Mouse (Mus musculus): Measurements from ENCODE around the gene Pigr. TPM values are rescaled to one million over a fixed set of nuclear protein-coding genes. Genes with fewer than 3 reads are reported as not detected.

The Pigr gene
- polyA plus RNA-seq, 1 experiment from 2014 or later, result not detected

DNA sequence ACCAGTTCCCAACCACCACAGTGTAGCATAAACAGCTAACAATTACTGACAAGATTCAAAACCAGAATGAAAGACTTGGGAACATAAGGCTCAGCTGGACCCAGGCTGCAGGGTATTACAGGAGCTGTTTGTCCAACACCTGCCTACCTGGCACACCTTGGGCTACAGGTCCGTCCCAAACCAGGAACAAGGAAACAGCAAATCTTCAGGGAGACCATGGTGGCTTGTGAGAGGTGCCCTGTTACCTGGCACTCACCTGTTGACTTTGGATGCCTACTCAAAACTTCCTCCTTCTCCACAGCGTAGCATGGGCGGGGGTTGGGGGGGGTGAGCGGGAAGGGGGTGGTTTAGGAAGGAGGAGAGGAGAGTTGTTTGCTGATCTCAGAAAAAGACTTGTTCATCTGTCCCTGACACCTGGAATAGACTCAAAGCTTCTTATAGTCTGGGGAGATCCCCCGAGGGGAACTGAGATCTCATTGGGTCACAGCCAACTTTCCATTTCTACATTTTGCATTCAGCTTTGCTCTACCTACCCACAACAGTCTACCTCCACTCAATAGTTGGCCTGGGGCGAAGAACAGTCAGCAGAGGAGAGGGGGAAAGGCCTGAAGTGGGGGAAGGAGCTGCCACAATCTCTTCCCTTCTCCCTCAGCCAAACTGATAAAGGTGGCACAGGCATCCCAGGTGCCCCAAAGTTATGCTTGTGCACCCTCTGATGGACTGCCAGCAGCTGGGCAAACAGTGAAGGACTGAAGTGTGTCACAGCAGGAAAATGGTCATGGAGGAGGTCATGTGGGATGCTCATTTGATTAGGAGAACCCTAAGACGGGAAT, 6.0 kb upstream of the Pigr start:
- 86% methylated on average over 7 of the region's 7 CpGs for WGBS
- DNase-seq (ENCODE audit: low spot score), result no peak
- H3K4me2 ChIP-seq (ENCODE audit: low read length), result no peak overlapping the region
- no peak overlapping the region for H3K27ac ChIP-seq (ENCODE audit: low read depth, low read length)
- no peaks in the 10 kb centered on the region for H3K36me3 ChIP-seq (ENCODE audit: control insufficient read depth, insufficient read depth, low read length)
- H3K4me3 ChIP-seq (ENCODE audit: low read depth, low read length), result no peak overlapping the region
- no peaks in the 10 kb centered on the region for H3K4me1 ChIP-seq (ENCODE audit: control insufficient read depth, insufficient read depth, low read length)
- no peaks in the 10 kb centered on the region for H3K27me3 ChIP-seq (replicated peaks; ENCODE audit: control insufficient read depth, insufficient read depth, low read length)
- no peak for ATAC-seq
- H3K9ac ChIP-seq (ENCODE audit: low read length), result no peak overlapping the region
- H3K9me3 ChIP-seq (replicated peaks; ENCODE audit: control insufficient read depth, low read length), result no peaks in the 10 kb centered on the region

DNA sequence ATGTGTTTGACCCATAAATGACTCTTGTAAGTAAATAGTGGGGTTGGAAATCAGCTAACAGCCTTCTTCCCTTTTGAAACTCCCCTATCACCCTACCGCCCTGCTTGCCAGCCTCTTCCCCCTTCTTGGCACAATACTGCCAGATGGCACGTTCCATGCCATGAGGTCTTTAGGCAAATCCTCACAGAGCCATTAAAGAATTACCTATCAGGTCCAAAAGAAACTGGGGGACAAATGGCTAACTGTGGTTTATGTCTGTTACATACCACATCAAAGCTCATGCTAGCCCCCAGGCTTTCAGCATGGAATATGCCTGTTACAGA, 5.4 kb upstream of the Pigr start:
- no peak for ATAC-seq
- Histone ChIP-seq H3K4me1 (ENCODE audit: control insufficient read depth, insufficient read depth, low read length) (no peaks in the 10 kb centered on the region), H3K4me2 (ENCODE audit: low read length) (no peak overlapping the region), H3K36me3 (ENCODE audit: control insufficient read depth, insufficient read depth, low read length) (no peaks in the 10 kb centered on the region), H3K9me3 (replicated peaks; ENCODE audit: control insufficient read depth, low read length) (no peaks in the 10 kb centered on the region), H3K4me3 (ENCODE audit: low read depth, low read length) (no peak overlapping the region), H3K9ac (ENCODE audit: low read length) (no peak overlapping the region), H3K27me3 (replicated peaks; ENCODE audit: control insufficient read depth, insufficient read depth, low read length) (no peaks in the 10 kb centered on the region), H3K27ac (ENCODE audit: low read depth, low read length) (no peak overlapping the region)
- WGBS, result 92% methylated on average over 2 of the region's 2 CpGs
- no peak for DNase-seq (ENCODE audit: low spot score)

DNA sequence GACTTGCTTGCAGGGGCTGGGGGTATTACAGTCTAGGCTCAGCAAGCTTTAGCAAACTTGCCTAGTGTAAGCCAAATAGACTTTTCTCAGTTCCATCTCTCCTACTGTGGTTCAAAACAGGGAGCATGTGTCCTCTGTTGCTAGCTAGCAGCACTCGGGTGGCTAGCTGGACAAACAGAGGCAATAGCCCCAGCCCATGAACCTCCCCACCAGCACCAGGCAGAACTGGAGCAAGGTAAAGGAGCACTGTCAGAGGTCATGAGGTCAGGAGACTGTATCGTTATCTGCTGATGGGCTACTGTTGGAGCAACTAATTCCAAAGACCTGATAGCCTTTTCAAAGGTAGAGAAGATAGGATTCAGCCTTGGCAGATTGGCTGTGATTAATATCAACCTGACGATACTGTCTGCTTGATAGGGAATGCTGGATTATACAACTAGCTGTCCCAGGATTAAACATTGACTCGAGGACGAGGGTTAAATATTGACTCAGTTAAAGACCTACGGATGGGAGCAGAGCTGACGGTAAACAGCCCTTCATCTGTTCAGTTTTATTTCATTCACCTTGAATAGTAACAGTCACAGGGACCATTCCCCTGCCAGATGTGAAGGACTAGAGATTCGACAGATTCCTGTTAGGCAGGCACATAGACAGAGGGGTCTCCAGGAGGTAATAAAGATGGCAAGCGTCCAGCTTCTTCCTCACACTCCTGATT, 4.4 kb upstream of the Pigr start:
- Histone ChIP-seq H3K27me3 (replicated peaks; ENCODE audit: control insufficient read depth, insufficient read depth, low read length) (no peaks in the 10 kb centered on the region), H3K4me3 (ENCODE audit: low read depth, low read length) (no peak overlapping the region), H3K9ac (ENCODE audit: low read length) (no peak overlapping the region), H3K4me1 (ENCODE audit: control insufficient read depth, insufficient read depth, low read length) (no peaks in the 10 kb centered on the region), H3K27ac (ENCODE audit: low read depth, low read length) (no peak overlapping the region), H3K36me3 (ENCODE audit: control insufficient read depth, insufficient read depth, low read length) (no peaks in the 10 kb centered on the region), H3K9me3 (replicated peaks; ENCODE audit: control insufficient read depth, low read length) (no peaks in the 10 kb centered on the region), H3K4me2 (ENCODE audit: low read length) (no peak overlapping the region)
- 87% methylated on average over 9 of the region's 9 CpGs for WGBS
- DNase-seq (ENCODE audit: low spot score) (no peak), ATAC-seq (no peak)

DNA sequence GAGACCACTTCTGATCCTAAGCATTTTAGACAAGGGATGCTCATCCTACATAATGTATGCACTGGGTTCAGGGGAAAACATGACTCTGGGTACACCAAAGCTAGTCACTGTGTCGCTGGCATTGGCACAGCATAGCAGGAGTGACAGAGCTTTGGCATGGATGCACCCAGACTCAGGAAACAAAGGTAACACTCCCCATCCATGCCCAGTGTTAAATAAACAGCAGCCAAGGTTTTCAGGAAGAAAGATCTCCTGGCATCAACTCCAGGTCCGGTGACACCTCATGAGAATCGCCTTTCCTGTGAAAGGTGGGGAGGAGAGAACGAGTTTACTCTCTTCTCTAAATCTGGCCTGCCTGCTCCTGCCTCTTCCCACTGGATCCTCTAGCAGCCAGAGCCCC, 2.2 kb downstream of the Pigr start:
- WGBS, result 79% methylated on average over 4 of the region's 4 CpGs
- no peak overlapping the region for H3K27ac ChIP-seq (ENCODE audit: low read depth, low read length)
- H3K36me3 ChIP-seq (ENCODE audit: control insufficient read depth, insufficient read depth, low read length), result no peaks in the 10 kb centered on the region
- ATAC-seq (no peak), DNase-seq (ENCODE audit: low spot score) (no peak)
- H3K27me3 ChIP-seq (replicated peaks; ENCODE audit: control insufficient read depth, insufficient read depth, low read length), result no peaks in the 10 kb centered on the region
- H3K9ac ChIP-seq (ENCODE audit: low read length), result no peak overlapping the region
- H3K9me3 ChIP-seq (replicated peaks; ENCODE audit: control insufficient read depth, low read length), result no peaks in the 10 kb centered on the region
- no peak overlapping the region for H3K4me3 ChIP-seq (ENCODE audit: low read depth, low read length)
- H3K4me1 ChIP-seq (ENCODE audit: control insufficient read depth, insufficient read depth, low read length), result no peaks in the 10 kb centered on the region
- no peak overlapping the region for H3K4me2 ChIP-seq (ENCODE audit: low read length)

DNA sequence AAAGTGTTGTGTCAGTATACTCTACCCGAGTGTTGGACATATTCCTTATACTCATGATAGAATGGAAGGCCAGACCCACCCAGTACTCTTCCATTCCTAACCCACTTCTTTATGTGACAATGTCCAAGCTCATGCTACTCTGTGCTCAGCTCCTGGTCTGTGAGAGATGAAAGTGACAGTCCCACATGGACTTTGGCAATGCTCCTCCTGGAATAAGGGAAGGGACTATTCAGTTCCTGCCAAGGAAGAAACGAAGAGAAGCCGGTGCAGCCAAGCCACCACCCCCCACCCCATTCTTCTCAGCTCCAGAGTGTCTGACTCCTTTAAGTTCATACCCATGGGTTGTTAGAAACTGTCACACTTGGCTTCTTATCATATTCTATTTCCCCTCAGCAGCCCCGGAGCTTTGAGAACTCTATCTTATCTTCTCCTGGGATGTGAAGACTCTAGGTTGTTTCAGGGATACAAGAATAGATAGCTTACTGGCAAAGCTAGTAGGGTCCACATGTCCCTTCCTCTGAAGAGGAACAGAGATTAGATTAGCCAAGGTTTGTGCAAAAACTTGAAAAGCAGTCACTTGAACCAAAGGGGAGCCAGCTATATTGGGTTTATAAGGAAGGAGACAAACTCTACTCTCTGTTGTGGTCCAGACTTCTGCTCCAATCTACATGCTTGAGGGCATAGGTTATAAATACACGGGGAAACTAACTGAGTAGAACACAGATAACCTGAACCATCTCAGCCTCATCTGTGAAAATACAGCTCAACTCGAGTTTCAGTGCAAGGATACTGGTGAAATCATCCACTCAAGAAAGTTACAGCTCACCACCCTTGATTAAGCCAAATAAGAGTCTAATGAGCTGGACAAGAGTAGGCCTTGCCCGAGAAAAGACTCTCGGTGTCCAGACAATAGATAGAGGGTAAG, 3.7 kb downstream of the Pigr start:
- Histone ChIP-seq H3K4me3 (ENCODE audit: low read depth, low read length) (no peak overlapping the region), H3K36me3 (ENCODE audit: control insufficient read depth, insufficient read depth, low read length) (no peaks in the 10 kb centered on the region), H3K27ac (ENCODE audit: low read depth, low read length) (no peak overlapping the region), H3K9ac (ENCODE audit: low read length) (no peak overlapping the region), H3K27me3 (replicated peaks; ENCODE audit: control insufficient read depth, insufficient read depth, low read length) (no peaks in the 10 kb centered on the region), H3K4me1 (ENCODE audit: control insufficient read depth, insufficient read depth, low read length) (no peaks in the 10 kb centered on the region), H3K4me2 (ENCODE audit: low read length) (no peak overlapping the region), H3K9me3 (replicated peaks; ENCODE audit: control insufficient read depth, low read length) (no peaks in the 10 kb centered on the region)
- 82% methylated on average over 8 of the region's 8 CpGs for WGBS
- DNase-seq (ENCODE audit: low spot score), result no peak
- no peak for ATAC-seq

DNA sequence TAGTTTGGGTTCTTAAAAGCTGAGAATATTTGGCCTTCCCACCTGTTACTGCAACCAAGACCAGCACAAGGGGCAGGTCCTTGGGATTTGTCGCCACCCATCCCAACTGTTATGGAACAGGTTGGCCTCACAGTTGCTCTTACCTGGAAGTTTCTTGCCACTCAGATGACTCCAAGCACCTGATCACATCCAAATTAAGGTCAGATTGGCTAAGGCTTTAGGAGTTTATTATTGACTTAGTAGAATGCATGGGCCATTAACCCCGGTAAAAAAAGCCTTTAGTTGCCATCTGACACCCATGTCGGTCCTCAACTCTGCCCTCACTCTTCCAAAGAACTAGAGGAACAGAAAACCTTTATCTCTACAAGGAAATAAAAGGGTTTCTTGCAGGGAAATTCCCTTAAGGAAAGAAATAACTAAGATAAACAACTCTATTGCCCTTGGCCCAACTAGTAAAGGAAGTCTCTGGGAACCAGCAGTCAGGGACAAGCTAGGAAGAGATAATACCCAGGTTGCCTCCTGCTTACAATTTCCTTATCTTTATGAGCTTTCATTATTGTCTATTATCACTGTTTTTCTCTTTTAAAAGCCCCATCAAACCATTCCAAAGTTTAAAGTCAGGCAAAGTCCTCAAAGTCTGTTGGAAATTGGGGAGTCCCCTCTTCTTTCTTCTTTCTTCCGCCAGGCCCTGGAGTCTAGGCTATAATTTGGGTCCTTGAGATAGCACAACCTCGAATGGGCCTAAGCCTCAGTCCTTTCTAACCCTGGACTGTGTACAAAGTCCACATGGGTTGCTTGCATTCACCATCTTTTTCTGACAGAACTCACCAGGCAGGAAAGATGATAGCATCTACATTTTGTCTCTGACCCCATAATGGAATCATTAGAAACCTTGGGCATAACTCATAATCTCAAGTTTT, 6.0 kb downstream of the Pigr start:
- Histone ChIP-seq H3K27ac (ENCODE audit: low read depth, low read length) (no peak overlapping the region), H3K9ac (ENCODE audit: low read length) (no peak overlapping the region), H3K9me3 (replicated peaks; ENCODE audit: control insufficient read depth, low read length) (no peaks in the 10 kb centered on the region), H3K27me3 (replicated peaks; ENCODE audit: control insufficient read depth, insufficient read depth, low read length) (no peaks in the 10 kb centered on the region), H3K36me3 (ENCODE audit: control insufficient read depth, insufficient read depth, low read length) (no peaks in the 10 kb centered on the region), H3K4me1 (ENCODE audit: control insufficient read depth, insufficient read depth, low read length) (no peaks in the 10 kb centered on the region), H3K4me2 (ENCODE audit: low read length) (no peak overlapping the region), H3K4me3 (ENCODE audit: low read depth, low read length) (no peak overlapping the region)
- WGBS, result 81% methylated on average over 5 of the region's 5 CpGs
- no peak for DNase-seq (ENCODE audit: low spot score)
- ATAC-seq, result no peak

DNA sequence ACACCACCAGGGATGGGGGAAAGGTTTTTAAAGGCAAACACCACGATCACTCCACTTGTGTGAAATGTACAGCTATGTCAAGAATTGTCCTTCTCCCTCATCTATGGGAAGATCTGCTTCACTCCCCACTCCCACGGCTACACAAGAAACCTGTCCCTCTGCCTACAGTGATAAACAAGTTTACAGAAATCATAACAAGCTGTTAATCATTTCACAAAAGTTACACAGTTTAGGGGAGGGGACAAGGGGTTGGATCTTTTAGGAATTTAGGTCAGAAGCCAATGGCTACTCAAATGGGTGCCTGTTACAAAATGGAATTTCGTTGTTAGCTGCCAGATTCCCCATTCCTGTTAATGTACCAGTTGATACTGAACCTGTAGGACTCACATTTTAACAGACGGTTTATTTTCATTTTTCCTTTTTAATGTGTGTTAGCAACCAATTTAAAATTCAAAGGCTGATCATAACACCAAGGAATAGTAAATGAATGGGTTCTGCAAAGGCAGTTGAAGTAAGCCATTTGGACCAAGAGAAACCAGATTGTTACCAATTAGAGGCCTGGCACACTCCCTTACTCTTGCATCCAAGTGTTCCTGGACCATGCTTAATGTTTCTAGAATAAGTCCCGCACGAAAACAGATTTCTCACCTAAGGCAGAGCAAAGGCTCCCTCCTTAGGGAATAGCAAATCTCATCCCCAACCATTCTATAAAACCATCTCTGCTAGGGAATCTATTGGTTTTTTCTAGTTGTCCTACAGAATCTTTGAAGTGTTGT, 8.9 kb downstream of the Pigr start:
- Histone ChIP-seq H3K4me2 (ENCODE audit: low read length) (no peak overlapping the region), H3K27ac (ENCODE audit: low read depth, low read length) (no peak overlapping the region), H3K9ac (ENCODE audit: low read length) (no peak overlapping the region), H3K27me3 (replicated peaks; ENCODE audit: control insufficient read depth, insufficient read depth, low read length) (no peaks in the 10 kb centered on the region), H3K4me3 (ENCODE audit: low read depth, low read length) (no peak overlapping the region), H3K9me3 (replicated peaks; ENCODE audit: control insufficient read depth, low read length) (no peaks in the 10 kb centered on the region), H3K4me1 (ENCODE audit: control insufficient read depth, insufficient read depth, low read length) (no peaks in the 10 kb centered on the region), H3K36me3 (ENCODE audit: control insufficient read depth, insufficient read depth, low read length) (no peaks in the 10 kb centered on the region)
- DNase-seq (ENCODE audit: low spot score), result peak; percentile 1
- 85% methylated on average over 6 of the region's 6 CpGs for WGBS
- ATAC-seq, result no peak

DNA sequence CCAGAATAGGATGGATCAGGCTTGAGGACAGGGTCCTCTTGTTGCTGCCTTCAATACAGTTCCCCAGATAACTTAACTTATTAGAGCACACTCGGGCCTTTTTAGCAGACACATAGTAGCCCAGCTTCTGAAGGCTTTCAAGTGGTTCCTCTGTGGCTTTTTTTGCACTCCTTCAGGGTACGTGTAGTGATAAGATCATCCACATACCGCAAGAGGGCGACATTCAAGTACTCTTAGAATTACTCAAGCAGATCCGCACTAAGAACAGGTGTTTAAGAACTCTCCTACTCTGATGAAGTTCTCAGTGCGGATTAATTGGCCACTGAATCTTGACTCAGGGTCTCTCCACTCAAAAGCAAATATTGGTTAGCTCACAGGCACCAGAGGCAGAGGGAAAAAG, 11.8 kb downstream of the Pigr start:
- Histone ChIP-seq H3K4me3 (ENCODE audit: low read depth, low read length) (no peak overlapping the region), H3K27ac (ENCODE audit: low read depth, low read length) (no peak overlapping the region), H3K4me2 (ENCODE audit: low read length) (no peak overlapping the region), H3K9me3 (replicated peaks; ENCODE audit: control insufficient read depth, low read length) (no peaks in the 10 kb centered on the region), H3K36me3 (ENCODE audit: control insufficient read depth, insufficient read depth, low read length) (no peaks in the 10 kb centered on the region), H3K4me1 (ENCODE audit: control insufficient read depth, insufficient read depth, low read length) (no peaks in the 10 kb centered on the region), H3K27me3 (replicated peaks; ENCODE audit: control insufficient read depth, insufficient read depth, low read length) (no peaks in the 10 kb centered on the region), H3K9ac (ENCODE audit: low read length) (no peak overlapping the region)
- DNase-seq (ENCODE audit: low spot score), result peak; percentile 18
- no peak for ATAC-seq
- WGBS, result 62% methylated on average over 6 of the region's 6 CpGs
